Mouse (Mus musculus) c-Kit-positive CD71-positive TER-119-negative erythroid progenitor cells, embryonic 14.5 days (primary cell): ENCODE results near the gene Irf4.

Source experiments
- DNase-seq: peaks from one replicate; pipeline ENCODE4 v3.0.0-alpha.2; 2013; ENCODE audit warnings: low read depth

Gene Irf4

GRCm38 (mm10) chr13:30738310-30738840 is 10.7 kb upstream of the Irf4 start:
- DNase-seq, result no peak

DNA sequence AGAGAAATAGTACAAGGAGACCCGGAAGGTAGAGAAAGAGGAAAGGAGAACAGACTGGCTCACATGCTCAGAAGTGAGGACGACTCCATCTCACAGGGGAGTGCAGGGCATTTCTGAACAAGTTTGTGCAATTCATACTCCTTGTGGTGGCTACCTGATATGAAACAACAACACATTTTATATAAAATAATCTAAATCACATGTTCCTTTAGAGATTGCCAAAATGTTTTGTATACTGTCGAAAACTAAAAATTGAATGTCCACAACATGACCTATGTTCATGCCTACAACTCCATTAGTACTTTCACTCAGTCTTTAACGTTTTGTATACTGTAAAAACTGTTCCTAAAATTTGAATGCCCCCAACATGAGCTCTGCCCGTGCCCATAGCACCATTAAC is 7.9 kb upstream of the Irf4 start:
- DNase-seq, result no peak

DNA sequence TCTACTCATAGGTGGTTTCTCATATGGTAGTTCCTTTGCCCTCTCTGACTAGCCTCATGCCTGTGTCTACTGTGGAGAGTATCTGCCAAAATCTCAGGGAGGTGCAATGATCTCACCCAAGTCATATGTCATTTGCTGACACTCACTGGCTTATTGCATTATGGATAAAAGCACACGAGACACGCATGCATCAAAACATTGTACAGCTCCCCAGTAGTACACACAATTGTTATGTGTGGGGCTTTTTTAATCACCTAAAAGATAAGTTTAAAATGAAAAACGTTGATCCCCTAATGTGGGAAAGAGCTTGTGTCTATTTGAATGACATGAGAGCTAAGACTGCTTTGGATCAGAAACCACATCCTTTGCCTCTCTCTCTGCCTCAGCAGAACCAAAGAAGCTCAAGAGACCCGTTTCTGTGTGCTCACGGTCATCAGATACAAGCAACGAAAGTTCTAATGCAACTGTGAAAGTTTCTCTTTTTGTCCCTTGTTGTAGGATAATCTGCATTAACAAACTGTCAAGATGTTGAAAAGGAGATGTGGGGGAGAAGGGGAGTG is 6.5 kb upstream of the Irf4 start:
- no peak for DNase-seq

DNA sequence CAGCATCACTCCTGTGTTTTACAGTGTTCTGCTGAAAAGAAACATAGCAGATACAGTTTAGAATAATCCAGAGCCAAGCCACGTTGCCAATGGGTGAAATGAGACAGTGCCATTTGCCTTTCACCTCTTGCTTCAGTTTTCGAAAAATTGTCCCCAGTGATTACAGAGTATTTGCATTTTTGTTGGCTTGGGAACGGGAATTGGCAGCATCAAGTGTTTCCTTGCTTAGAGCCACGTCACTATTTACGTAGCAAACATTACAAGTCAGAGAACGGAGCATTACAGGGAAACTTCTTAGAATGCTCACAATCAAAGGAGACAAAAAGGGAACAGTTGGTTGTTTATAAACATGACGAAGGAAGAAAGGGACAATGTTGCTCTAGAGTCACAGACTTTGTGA is 3.9 kb upstream of the Irf4 start:
- DNase-seq, result no peak

GRCm38 (mm10) chr13:30747068-30747467 is 2.0 kb upstream of the Irf4 start:
- DNase-seq, result no peak

GRCm38 (mm10) chr13:30747504-30747903 is 1.5 kb upstream of the Irf4 start:
- DNase-seq, result no peak

- DNase-seq, result no peak
Measured at GRCm38 (mm10) chr13:30748321-30748720, 705 bp upstream of the Irf4 start.

DNA sequence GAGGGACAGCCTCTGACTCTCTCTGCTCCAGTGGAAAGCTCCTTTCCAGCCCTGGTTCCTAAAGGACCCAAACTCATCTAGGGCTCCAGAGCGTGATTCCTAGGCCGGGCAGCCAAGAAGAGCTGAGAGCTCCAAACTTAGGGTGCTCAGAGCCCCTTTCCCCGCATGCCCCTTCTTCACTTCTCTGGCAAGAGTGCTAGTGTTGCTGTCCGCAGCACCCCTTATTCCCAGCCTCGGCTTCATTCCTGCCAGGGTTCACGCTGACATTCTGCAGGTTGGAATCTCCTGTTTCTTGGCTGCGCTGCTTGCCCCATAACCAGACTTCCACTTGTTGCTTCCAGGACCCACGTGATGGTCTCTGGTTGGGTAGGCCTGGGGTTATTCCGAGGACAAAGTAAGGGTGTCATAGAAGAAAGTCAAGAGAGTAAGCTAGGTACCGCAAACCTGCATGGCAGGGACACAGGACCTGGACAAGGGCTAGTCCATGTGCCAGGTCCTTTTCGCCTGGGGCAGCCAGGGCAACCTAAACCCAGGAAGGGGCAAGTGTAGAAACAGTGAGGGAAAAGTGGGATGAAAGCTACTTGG is 623 bp downstream of the Irf4 start:
- no peak for DNase-seq

- no peak for DNase-seq
Measured at GRCm38 (mm10) chr13:30750461-30751303, 1.7 kb downstream of the Irf4 start.

DNA sequence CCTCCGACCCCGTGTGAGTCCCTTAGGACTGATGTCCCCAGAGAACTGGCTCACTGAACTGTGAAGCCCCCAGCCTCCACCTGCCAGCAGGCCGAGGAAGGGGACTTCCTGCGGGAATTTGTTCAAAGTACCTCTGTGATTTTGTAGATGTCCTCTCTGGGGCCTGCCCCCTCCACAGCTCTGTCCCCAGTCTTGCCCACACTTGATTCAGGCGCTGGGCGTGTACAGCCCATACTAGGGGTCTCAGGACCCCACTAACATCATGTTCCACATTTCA is 2.2 kb downstream of the Irf4 start:
- DNase-seq, result no peak

DNA sequence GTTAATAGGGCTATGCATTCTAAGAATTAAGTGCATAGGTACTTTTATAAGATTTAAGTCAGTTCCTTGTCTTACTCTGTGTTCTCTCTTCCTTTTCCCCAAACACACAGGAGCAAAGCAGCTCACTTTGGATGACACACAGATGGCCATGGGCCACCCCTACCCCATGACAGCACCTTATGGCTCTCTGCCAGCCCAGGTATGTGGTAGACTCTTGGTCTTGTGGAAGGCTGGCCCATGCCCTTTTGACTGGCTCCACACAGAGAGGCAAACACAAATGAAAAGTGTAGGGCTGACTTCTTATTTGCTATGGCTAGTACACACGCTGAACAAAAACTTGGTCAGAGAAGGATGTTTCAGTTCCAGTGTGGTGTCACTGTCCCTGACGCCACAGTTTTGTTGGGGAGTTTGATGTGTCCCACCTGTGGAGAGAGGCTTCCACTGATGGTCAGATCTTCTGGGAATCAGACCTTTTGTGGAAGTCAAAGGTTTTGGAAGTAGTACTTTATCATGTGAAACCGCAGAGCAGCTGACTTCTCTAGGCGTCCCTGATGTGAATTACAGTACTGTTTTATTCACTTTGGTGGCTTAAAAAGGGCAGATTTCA is 3.7 kb downstream of the Irf4 start:
- DNase-seq, result no peak

GRCm38 (mm10) chr13:30753441-30753840 is 4.4 kb downstream of the Irf4 start:
- no peak for DNase-seq

- no peak for DNase-seq
Measured at GRCm38 (mm10) chr13:30754066-30754465, 5.0 kb downstream of the Irf4 start.

- DNase-seq, result no peak
Measured at GRCm38 (mm10) chr13:30754825-30755476, 5.9 kb downstream of the Irf4 start.

DNA sequence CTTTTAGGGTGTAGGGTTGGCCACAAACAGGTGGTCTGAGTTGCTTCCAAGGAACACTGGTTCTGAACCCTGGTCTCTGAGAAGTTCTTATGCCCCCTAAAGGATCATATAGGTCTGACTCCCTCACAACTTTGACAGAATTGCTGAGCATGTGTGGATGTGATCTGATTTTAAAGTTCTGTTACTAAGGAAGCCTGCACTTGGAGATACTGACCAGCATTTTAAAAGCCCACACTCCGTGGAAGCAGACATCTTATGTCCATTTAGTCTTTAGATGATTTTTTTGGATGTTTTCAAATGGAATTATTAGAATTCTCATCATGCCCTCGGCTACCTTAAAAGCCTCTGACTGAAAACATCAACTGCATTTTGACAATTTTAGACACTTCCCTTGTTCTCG is 6.6 kb downstream of the Irf4 start:
- no peak for DNase-seq

- DNase-seq, result no peak
Measured at GRCm38 (mm10) chr13:30755998-30756639, 7.1 kb downstream of the Irf4 start.

GRCm38 (mm10) chr13:30757264-30757900 is 8.4 kb downstream of the Irf4 start:
- DNase-seq, result no peak

GRCm38 (mm10) chr13:30758789-30759381 is 9.9 kb downstream of the Irf4 start:
- DNase-seq, result no peak

DNA sequence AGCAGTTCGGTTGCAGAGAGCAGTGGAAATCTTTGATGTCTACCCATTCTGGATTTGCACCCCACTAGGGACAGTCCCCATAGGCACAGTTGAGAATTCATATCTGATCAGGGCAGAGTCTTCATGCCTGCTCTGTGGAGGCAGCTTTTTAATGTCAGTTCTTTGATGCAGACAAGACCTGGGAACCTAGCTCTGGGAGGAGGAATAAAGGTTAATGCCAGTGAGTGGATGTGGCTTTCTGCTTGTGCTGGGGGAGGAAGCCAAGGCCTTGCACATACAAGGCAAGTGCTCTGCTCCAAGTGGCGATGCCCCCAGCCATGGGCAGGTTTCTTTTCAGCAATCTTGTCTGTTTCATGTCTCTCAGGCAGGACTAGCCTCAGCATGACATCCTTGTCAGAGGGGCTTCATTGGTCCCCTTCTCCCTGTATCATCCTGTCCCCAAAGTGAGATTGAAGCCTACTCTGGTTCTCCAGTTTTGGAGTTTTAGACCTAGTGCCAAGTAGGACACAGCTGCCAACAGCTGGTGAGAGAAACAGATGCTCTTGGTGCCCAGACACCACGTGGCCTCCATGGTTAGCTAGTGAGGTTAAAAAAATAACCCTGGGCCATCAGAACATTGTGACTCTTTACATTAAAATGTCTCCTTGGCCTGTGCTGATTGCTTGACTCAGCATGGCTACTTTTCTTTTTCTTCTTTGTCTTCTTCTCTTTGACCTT is 11.5 kb downstream of the Irf4 start:
- no peak for DNase-seq

GRCm38 (mm10) chr13:30761151-30761631 is 12.2 kb downstream of the Irf4 start:
- no peak for DNase-seq
